Mouse (Mus musculus) forebrain, embryonic 12.5 days (tissue): Measurements from ENCODE around the gene Mrps18a. TPM values are rescaled to one million over a fixed set of nuclear protein-coding genes. Genes with fewer than 3 reads are reported as not detected.

Experiments
- ATAC-seq: fragments of 200-750 bp; cut with Nextera tagmentation; 2 replicates; pipeline ENCODE4 v1.8.0; 2017; ENCODE audit warnings: moderate TSS enrichment; ENCODE audit not compliant: low FRiP score
- H3K27ac ChIP-seq: fragments of 300-500 bp; sonication (generic); 2 replicates; pipeline ENCODE4 v1.5.1; 2016; ENCODE audit warnings: mild to moderate bottlenecking
- H3K27me3 ChIP-seq: fragments of 300-500 bp; sonication (generic); 2 replicates; pipeline ENCODE4 v1.6.1; 2016; ENCODE audit warnings: mild to moderate bottlenecking
- H3K36me3 ChIP-seq: fragments of 300-500 bp; sonication (generic); replicated peaks from 2 replicates; pipeline ENCODE4 v1.6.1; 2016; ENCODE audit warnings: mild to moderate bottlenecking
- H3K4me1 ChIP-seq: fragments of 300-500 bp; sonication (generic); 2 replicates; pipeline ENCODE4 v1.6.1; 2016
- H3K4me2 ChIP-seq: fragments of 300-500 bp; sonication (generic); 2 replicates; pipeline ENCODE4 v1.6.1; 2016; ENCODE audit warnings: mild to moderate bottlenecking, moderate library complexity
- H3K4me3 ChIP-seq: fragments of 300-500 bp; sonication (generic); replicated peaks from 2 replicates; pipeline ENCODE4 v1.5.1; 2016; ENCODE audit warnings: mild to moderate bottlenecking
- H3K9ac ChIP-seq: fragments of 300-500 bp; sonication (generic); 2 replicates; pipeline ENCODE4 v1.6.1; 2016; ENCODE audit warnings: mild to moderate bottlenecking
- H3K9me3 ChIP-seq: fragments of 300-500 bp; sonication (generic); 2 replicates; pipeline ENCODE4 v1.6.1; 2016
- WGBS: fragments of 180-500 bp; shearing (Covaris S2); methylation state at CpG from one replicate; pipeline ENCODE4 v1.1.7; 2016; 5-methylcytosine and 5-hydroxymethylcytosine counted together
- polyA plus RNA-seq: library from polyadenylated mRNA; unstranded; fragments of >200 nt; fragmentation: Nextera tagmentation; extraction: Ambion mirVana; gene quantifications from 2 replicates; pipeline ENCODE4 v1.2.1, GENCODE M21; 2016

Gene Mrps18a
- polyA plus RNA-seq, 1 experiment from 2014 or later, result 121 TPM

- no peak overlapping the region for H3K4me3 ChIP-seq
- no peak for ATAC-seq
- H3K4me1 ChIP-seq, result no peaks in the 10 kb centered on the region
- no peak overlapping the region for H3K9ac ChIP-seq
- WGBS, result 94% methylated on average over 5 of the region's 5 CpGs
- peaks cover 92% of the 10 kb centered on the region for H3K36me3 ChIP-seq
- no peak overlapping the region for H3K27ac ChIP-seq
- no peak overlapping the region for H3K4me2 ChIP-seq
- H3K9me3 ChIP-seq, result no peaks in the 10 kb centered on the region
- no peaks in the 10 kb centered on the region for H3K27me3 ChIP-seq
These were observed 58.0 kb downstream of the Mrps18a start for GRCm38 (mm10) chr17:46168768-46169167.

- Histone ChIP-seq H3K27ac (no peak overlapping the region), H3K27me3 (no peaks in the 10 kb centered on the region), H3K9me3 (no peaks in the 10 kb centered on the region), H3K9ac (no peak overlapping the region), H3K4me3 (no peak overlapping the region), H3K4me2 (no peak overlapping the region), H3K4me1 (no peaks in the 10 kb centered on the region), H3K36me3 (peaks cover 81% of the 10 kb centered on the region)
- 73% methylated on average over 3 of the region's 3 CpGs for WGBS
- no peak for ATAC-seq
These were observed 59.8 kb downstream of the Mrps18a start for GRCm38 (mm10) chr17:46170538-46170937.

Other genes starting within 250 kb of the Mrps18a start
- gene Vegfa, start 78.6 kb upstream of the Mrps18a start, polyA plus RNA-seq, result 4.1 TPM in 2 replicates
- 14.9 and 15.9 TPM in 2 replicates for gene Rsph9, start 33.2 kb downstream of the Mrps18a start, polyA plus RNA-seq
- 30.6 and 31.0 TPM in 2 replicates for gene Mad2l1bp, start 42.6 kb downstream of the Mrps18a start, polyA plus RNA-seq
- 37.0 and 43.6 TPM in 2 replicates for gene Gtpbp2, start 50.0 kb downstream of the Mrps18a start, polyA plus RNA-seq
- gene Polh, start 91.7 kb downstream of the Mrps18a start, polyA plus RNA-seq, result 11.2 and 12.3 TPM in 2 replicates
- gene Xpo5, start 91.8 kb downstream of the Mrps18a start, polyA plus RNA-seq, result 66.6 and 72.2 TPM in 2 replicates
- gene Polr1c, start 137.1 kb downstream of the Mrps18a start, polyA plus RNA-seq, result 96.2 and 102 TPM in 2 replicates
- gene Yipf3, start 137.1 kb downstream of the Mrps18a start, polyA plus RNA-seq, result 58.9 and 61.6 TPM in 2 replicates
- gene Lrrc73, start 142.5 kb downstream of the Mrps18a start, polyA plus RNA-seq, result 3.0 and 3.2 TPM in 2 replicates
- 56.0 and 58.4 TPM in 2 replicates for gene Tjap1, start 172.0 kb downstream of the Mrps18a start, polyA plus RNA-seq
- gene Dlk2, start 186.4 kb downstream of the Mrps18a start, polyA plus RNA-seq, result 1.5 and 2.0 TPM in 2 replicates
- gene Abcc10, start 217.4 kb downstream of the Mrps18a start, polyA plus RNA-seq, result 7.6 and 8.7 TPM in 2 replicates